Mouse (Mus musculus): Measurements from ENCODE around the gene Zbtb3.

Gene Zbtb3

DNA sequence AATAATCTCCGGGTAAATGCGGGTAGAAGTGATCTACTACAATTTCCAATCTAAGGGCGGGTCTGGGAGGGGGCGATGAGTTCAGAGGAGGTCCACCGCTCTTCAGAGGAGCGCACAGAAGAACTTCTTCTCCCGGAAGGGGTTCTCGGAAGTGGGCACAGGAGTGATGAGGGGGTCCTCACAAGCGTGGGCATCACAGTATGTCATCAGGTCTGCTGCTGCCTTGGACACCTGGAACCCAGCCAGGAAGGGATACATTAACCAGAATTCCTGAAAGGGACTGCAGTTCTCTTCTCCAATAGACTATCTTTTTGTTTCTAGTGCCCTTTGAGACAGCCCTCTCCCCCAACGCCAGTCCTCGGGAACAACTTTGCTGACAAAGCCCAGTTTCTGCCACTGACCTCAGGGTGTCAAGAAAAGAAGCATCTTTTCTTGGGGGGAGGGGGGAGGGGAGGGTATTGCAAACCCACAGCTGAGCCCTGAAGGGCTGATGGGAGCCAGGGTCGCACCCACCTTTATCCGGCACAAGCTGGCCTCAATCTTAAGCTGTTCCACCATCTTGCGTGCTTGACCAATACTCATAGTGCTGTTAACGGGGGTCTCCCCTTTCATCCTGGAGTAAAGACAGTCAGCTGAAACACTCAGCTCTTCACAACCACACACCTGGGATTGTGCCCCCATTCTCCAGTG is 35.8 kb downstream of the Zbtb3 start:
- CTCF ChIA-PET = interaction anchor here (0.7 to 0.8 kb wide), 2 partner anchors 33 to 89 kb away, joined by 3 to 8 read pairs; partner anchors contain the start of gene Ubxn1

DNA sequence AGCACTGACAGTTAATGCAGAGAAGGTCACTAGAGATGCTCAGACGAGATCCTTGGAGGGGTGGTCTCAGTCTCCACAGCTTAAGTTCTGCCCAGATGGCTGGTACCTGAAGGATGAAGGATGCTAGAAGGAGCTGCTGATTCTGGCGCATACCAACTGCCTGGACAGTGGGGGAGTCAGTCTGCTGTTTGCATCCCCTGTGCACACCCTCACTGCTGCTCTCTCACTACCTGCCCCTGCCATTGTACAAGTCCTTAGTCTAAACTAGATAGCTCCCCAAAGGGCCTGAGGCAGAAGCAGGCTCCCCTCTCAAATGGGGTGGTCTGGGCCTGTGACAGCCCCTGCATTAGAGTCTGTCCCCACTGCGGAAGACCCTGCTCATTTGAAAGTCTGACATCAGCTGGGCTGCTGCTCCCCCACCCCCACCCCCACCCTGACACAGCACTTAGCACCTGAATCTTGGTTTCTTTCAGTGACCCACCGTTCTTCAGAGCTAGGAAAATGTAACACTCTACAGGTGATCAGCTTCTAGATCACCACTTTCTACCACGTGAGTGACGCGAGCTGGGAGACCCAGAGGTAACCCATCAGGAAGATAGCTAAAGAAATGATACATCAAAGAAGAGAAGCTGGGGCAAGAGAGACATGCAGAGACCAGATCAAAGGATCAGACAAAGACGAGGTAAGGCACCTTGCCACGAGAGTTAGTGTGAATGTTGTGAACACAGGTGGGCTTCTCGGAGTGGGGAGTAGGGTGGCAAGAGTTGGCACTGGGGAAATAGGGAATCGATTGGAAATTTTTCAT is 37.0 kb downstream of the Zbtb3 start, which contains the start of gene Gng3:
Gene Gng3, minus strand, starts transcription at position 92 of the 805 bp plus-strand sequence.
- CTCF ChIA-PET = interaction anchor here (0.5 to 1.0 kb wide), 6 partner anchors 21 to 215 kb away, joined by 3 to 9 read pairs (median 5); partner anchors contain the start of gene Ubxn1

DNA sequence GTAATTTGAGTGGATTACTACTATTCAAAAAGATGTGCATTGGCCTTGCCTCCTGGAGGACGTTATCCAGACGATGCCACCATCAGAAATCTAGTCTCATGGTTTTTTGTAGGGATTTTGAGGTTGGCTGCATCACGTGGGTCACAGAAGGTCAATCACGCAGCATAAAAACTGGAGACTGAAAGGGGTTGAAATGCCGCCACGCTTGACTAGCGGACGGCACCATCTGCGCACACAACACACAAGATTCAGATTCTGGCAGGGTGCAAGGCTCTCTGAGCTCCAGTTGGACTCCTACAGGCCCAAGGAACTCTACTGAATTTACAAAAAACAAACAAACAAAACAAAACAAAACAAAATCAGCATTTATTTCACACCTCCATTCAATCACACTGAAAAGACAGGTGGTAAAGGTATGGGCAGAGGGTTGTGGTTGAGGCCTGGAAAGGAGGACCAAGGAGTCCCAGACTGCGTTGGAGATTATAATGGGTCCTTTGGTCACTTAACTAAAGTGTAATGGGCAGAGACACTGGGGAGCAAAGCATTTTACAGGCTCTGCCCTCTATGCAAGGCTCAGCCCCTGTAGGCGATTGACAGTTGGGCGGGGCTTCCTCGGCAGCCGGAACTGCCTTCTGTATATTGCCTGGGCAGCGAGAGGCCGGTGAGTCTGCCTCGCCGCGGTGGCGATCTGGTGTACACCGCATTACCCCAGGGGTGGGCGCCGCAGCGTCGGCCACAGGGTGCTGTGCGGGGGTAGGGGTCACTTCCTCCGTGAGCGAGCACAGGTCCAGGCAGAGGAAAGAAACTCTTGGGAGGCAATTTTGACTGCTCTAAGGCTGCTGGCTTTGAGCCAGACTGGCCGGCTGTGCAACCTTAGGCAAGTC is 37.8 kb downstream of the Zbtb3 start:
- CTCF ChIA-PET = interaction anchor here (0.5 to 0.6 kb wide), 3 partner anchors 47 to 214 kb away, joined by 4 to 9 read pairs (median 4); no protein-coding TSS in a partner anchor

DNA sequence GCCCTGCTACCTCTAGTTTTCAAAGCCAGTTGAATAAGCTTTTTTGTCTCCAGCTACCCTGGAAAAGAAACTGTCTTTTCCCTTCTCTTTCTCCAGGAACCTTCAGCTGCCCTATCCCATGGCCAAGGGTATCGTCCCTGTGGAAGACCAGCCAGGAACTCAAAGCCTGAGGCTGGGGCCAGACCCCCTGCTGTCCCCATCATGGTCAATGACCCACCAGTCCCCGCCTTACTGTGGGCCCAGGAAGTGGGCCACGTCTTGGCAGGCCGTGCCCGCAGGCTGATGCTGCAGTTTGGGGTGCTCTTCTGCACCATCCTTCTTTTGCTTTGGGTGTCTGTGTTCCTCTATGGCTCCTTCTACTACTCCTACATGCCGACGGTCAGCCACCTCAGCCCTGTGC is 38.7 kb downstream of the Zbtb3 start:
- CTCF ChIA-PET = interaction anchor here (0.5 kb wide), 1 partner anchor 155 kb away, joined by 4 read pairs; no protein-coding TSS in a partner anchor

DNA sequence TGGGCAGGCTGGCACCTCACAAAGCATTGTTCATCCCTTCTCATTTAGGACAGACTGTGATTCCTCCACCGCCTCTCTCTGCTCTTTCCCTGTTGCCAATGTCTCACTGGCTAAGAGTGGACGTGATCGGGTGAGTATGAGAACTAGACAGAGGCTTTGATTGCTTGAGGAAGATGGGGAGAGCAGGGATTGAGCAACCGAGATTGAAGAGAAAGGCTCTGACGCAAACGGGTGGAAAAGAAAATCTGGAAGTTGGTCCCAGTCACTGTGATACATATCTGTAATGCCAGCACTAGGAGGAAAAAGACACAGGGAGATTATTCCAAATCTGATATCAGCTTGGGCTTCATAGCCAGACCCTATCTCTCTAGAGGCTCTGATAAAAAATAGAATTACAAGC is 40.6 kb downstream of the Zbtb3 start:
- CTCF ChIA-PET = no interaction called here

DNA sequence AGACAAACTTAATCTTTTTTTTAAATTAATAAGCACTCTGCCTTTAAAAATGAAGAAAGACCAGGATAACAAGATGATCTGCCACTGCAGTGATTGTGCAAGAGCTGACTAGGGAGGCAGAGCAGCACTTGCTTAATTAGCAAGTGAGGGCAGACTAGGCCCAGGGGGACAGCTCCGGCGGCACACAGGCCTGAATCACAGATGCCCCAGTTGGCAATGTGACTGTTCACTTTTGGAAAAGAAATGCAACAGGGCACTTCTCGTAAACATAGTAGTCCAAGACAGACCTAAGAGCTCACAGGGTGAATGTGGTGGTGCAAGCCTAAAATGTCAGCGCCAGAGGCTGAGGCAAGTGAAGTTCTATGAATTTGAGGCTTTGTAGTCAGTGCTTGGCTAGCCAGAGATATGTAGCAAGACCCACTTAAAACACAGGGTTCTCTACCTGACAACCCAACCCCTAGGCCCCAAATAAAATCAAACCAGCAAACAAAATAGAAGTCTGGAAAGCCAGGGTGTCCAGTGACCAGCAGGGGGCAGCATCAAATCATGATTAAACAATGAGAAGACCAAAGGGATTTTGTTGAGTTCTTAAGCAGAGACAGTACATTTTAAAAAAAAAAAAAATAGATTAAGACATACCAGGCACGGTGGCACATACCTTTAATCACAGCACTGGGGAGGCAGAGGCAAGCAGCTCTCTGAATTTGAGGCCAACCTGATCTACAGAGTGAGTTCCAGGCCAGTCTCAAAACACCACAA is 42.2 kb downstream of the Zbtb3 start:
- CTCF ChIA-PET = interaction anchor here (0.5 to 0.6 kb wide), 3 partner anchors 66 to 118 kb away, joined by 3 to 5 read pairs (median 3); no protein-coding TSS in a partner anchor

DNA sequence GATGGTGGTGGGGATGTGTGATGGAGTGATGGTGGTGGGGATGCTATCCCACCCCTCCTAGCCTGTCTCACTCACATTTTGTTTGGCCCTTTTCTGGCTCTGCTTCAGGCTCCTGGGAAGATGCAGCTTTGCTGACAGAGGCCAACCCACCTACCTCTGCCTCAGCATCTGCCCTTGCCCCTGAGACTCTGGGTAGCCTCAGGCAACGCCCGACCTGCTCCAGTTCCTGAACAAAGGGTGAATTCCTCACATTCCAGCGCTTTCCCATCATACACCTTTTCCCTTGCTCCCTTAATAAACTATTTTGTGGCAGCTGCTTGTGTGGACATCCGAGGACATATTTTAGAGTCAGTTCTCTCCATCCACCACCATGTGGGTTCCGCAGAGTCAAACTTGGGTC is 46.0 kb downstream of the Zbtb3 start:
- CTCF ChIA-PET = no interaction called here

DNA sequence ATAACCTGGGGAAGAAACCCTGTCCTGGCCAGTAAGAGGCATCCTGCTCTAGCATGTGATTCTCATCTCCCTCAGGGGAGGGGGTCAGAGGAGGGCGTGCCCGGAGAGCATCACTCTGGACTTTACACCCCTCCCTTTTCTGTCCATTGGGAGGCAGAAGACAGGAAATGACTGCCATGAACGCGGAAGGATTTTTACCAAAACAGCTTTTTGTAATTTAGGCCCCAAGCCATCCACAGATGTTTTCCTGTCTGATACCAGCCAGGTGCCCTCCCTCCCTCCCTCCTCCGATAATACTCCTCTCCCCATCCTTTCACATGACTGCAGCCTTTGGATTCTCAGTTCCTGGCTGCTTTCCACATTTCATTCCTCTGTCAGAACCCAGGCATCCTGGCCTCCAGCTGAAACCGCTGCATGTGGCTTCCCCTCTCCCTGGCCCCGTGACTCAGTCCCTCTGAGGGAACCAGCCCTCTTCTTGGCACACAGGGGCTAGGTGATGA is 48.1 kb downstream of the Zbtb3 start, which contains the start of gene Lrrn4cl:
Gene Lrrn4cl, plus strand, starts transcription at position 367 of the 500 bp plus-strand sequence.
- CTCF ChIA-PET = interaction anchor here (0.6 kb wide), 1 partner anchor 1101 kb away, joined by 5 read pairs; no protein-coding TSS in a partner anchor

DNA sequence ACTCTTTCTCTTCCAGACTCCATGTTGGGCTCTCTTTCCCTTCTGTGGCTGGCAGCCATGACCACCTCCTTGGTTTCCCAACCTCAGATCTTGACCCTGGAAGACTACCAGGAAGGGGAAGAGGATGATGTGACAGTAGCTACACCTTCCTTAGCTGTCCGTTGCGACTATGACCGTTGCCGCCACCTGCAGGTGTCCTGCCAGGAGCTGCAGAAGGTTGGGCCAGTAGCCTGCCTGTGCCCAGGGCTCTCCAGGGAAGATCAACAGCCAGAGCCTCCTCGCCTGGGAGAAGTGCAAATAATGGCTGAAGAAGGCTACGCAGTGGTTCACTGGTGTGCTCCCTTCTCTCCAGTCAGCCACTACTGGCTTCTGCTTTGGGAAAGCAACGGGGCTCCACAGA is 49.3 kb downstream of the Zbtb3 start:
- CTCF ChIA-PET = no interaction called here

DNA sequence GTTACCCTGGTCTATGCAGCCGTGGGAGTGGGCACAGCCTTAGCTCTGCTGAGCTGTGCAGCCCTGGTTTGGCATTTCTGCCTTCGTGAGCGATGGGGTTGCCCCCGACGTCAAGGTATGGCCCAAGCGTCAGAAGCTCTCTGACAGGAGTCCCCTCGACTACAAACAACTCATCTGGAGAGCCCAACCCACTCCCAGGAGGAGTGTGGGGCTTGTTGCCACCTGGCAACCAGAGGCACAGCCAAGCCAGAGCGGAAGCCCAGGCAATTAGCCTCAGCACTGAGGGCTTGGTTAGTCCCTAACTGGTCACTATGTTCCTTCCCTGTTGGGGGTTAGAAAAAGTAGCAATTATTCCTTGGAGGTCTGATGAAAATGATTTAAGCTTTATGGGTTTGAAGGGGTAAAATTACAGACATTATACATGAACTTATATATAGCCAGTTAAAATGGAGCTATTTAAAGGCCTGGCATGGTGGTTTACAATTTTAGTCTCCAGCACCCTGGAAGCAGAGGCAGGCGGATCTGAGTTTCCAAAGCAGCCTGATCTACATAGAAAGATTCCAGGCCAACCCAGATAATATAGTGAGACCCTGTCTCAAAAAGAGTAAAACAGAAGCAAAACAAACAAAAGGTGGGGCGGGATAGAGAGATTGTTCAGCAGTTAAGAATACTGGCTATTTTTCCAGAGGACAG is 50.0 kb downstream of the Zbtb3 start:
- CTCF ChIA-PET = no interaction called here

DNA sequence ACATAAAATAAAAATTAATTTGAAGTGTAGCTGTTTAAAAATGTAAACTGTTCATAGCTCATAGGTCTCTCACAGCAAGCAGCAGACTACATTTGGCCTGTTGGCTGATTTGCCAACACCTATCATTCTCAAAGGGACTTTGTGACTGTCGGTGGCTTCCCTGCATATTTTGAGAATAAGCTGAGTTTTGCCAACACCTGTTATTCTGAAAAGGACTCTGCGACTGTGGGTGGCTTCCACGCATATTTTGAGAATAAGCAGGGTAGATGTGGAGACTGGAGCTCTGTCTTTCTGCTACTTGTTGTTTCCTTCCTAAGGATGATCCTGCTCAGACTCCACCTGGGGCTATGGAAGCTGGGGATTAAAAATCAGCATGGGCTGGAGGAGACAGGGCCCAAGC is 50.8 kb downstream of the Zbtb3 start:
- CTCF ChIA-PET = interaction anchor here (0.6 kb wide), 1 partner anchor 237 kb away, joined by 5 read pairs; no protein-coding TSS in a partner anchor
